Mouse (Mus musculus): ENCODE results near the gene Brip1. TPM values are rescaled to one million over a fixed set of nuclear protein-coding genes. Genes with fewer than 3 reads are reported as not detected.

Brip1 gene
- total and polyA plus RNA-seq, 2 experiments, result 0.17 to 2.0 TPM

DNA sequence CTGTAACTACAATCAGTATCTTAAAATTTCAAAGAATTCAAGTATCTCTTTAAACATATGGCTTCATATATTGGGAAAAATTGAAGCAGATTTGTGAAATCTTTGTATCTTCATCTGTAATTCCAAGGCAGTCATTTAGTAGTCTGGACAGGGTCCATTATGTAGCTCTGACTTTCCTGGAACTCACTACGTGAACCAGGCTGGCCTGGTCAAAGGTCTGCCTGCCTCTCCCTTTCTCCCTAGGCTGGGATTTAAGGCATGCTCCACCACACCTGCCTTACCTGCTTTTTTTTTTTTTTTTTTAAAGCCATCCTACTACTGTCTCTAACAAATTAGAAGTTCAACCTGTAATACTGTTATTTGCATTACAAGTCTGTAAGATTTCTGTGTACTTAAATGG lies 10.8 kb upstream of the Brip1 start:
- Histone ChIP-seq H3K27me3 (ENCODE audit: control insufficient read depth, insufficient read depth, low read length) (no peaks in the 10 kb centered on the region), H3K79me2 (ENCODE audit: control insufficient read depth, insufficient read depth, low read length) (no peaks in the 10 kb centered on the region), H3K9ac (ENCODE audit: low read depth, low read length) (no peak overlapping the region), H3K27ac (replicated peaks; ENCODE audit: insufficient read depth, low read depth, low read length) (no peak overlapping the region), H3K4me1 (ENCODE audit: control insufficient read depth, insufficient read depth, low read length) (no peaks in the 10 kb centered on the region; the same call in 1 of the 2 replicates), H3K4me3 (ENCODE audit: insufficient read depth, low read depth, low read length) (no peak overlapping the region), H3K36me3 (ENCODE audit: control insufficient read depth, insufficient read depth, low read length) (peaks cover 18% of the 10 kb centered on the region)
- peak; percentile 66 for DNase-seq (ENCODE audit: extremely low read depth, low read depth, low spot score)
- TF ChIP-seq POLR2A (IDR thresholded peaks at IDR 0.05; ENCODE audit: extremely low read depth, insufficient read depth, low read length) (no peak), CTCF (IDR thresholded peaks at IDR 0.05; ENCODE audit: low read depth, low read length) (no peak)
- WGBS, result 6% methylated on average over 1 of the region's 1 CpGs

DNA sequence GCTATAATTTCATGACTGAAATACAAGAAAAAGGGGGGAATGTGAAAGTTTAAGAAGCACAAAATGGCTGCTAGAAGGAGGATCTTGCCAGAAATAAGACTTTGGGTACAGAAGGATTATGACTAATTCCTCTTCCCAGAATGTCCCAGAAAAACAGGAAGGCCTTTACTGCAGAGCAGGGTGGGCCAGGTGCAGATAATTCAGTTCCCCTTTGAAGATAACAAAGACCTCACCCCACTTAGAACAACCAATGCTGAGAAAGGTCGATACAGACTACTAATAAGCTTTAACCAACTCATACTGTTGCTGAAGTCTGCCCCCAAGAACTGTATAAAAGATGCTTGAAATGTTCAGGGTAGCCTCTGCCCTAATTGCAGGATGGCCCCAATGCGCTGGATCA lies 8.1 kb upstream of the Brip1 start:
- Histone ChIP-seq H3K27ac (replicated peaks; ENCODE audit: insufficient read depth, low read depth, low read length) (no peak overlapping the region), H3K4me1 (ENCODE audit: control insufficient read depth, insufficient read depth, low read length) (no peaks in the 10 kb centered on the region; the same call in 1 of the 2 replicates), H3K9ac (ENCODE audit: low read depth, low read length) (no peak overlapping the region), H3K27me3 (ENCODE audit: control insufficient read depth, insufficient read depth, low read length) (no peaks in the 10 kb centered on the region), H3K79me2 (ENCODE audit: control insufficient read depth, insufficient read depth, low read length) (no peaks in the 10 kb centered on the region; the same call in 1 of the 2 replicates), H3K4me3 (ENCODE audit: insufficient read depth, low read depth, low read length) (no peak overlapping the region), H3K36me3 (ENCODE audit: control insufficient read depth, insufficient read depth, low read length) (peaks cover 12% of the 10 kb centered on the region)
- TF ChIP-seq POLR2A (IDR thresholded peaks at IDR 0.05; ENCODE audit: extremely low read depth, insufficient read depth, low read length) (no peak), CTCF (IDR thresholded peaks at IDR 0.05; ENCODE audit: low read depth, low read length) (no peak)
- WGBS, result 89% methylated on average over 2 of the region's 2 CpGs
- DNase-seq (ENCODE audit: extremely low read depth, low read depth, low spot score), result no peak

DNA sequence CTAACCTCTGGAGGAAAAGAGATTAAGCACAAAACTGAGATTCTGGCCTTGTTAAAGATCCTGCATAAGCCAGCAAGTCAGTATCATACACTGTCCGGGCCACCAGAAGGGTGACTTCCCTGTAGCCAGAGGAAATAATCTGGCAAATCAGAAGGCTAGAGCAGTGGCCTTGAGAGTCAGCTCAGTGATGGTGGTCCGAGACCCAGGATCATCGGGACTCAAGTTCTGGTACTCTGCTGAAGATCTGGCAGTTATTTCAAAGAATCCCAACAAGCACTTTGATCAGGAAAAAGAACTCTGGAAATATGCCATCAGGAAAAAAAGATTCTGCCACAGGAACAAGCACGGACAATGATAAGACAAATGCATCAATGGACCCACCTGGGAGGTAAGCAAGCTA lies 4.9 kb upstream of the Brip1 start:
- TF ChIP-seq CTCF (IDR thresholded peaks at IDR 0.05; ENCODE audit: low read depth, low read length) (no peak), POLR2A (IDR thresholded peaks at IDR 0.05; ENCODE audit: extremely low read depth, insufficient read depth, low read length) (no peak)
- H3K36me3 ChIP-seq (ENCODE audit: control insufficient read depth, insufficient read depth, low read length), result peaks cover 8% of the 10 kb centered on the region; the same call in 1 of the 2 replicates
- no peak for DNase-seq (ENCODE audit: extremely low read depth, low read depth, low spot score)
- H3K79me2 ChIP-seq (ENCODE audit: control insufficient read depth, insufficient read depth, low read length), result no peaks in the 10 kb centered on the region; the same call in 1 of the 2 replicates
- no peak overlapping the region for H3K4me3 ChIP-seq (ENCODE audit: insufficient read depth, low read depth, low read length)
- no peaks in the 10 kb centered on the region for H3K27me3 ChIP-seq (ENCODE audit: control insufficient read depth, insufficient read depth, low read length)
- 86% methylated on average over 4 of the region's 4 CpGs for WGBS
- H3K4me1 ChIP-seq (ENCODE audit: control insufficient read depth, insufficient read depth, low read length), result peaks cover 4% of the 10 kb centered on the region; the same call in 1 of the 2 replicates
- H3K9ac ChIP-seq (ENCODE audit: low read depth, low read length), result no peak overlapping the region
- H3K27ac ChIP-seq (replicated peaks; ENCODE audit: insufficient read depth, low read depth, low read length), result no peak overlapping the region

DNA sequence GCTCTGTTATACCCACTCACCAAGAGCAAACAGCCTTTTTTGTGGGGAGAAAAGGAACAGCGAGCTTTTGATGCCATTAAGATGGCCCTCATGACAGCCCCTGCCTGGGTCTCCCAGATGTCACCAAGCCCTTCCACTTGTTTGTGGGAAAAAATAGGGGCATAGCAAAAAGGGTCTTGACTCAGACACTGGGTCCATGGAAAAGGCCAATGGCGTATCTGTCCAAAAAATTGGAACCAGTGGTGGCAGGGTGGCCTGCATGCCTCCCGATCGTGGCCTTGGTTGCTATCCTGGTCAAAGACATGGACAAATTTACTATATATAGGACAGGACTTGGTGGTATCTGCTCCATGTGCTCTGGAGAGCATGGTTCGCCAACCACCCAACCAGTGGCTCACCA lies 4.0 kb upstream of the Brip1 start:
- Histone ChIP-seq H3K9ac (ENCODE audit: low read depth, low read length) (no peak overlapping the region), H3K36me3 (ENCODE audit: control insufficient read depth, insufficient read depth, low read length) (peaks cover 8% of the 10 kb centered on the region; the same call in 1 of the 2 replicates), H3K4me1 (ENCODE audit: control insufficient read depth, insufficient read depth, low read length) (peaks cover 4% of the 10 kb centered on the region; the same call in 1 of the 2 replicates), H3K27me3 (ENCODE audit: control insufficient read depth, insufficient read depth, low read length) (no peaks in the 10 kb centered on the region), H3K27ac (replicated peaks; ENCODE audit: insufficient read depth, low read depth, low read length) (no peak overlapping the region), H3K79me2 (ENCODE audit: control insufficient read depth, insufficient read depth, low read length) (no peaks in the 10 kb centered on the region; the same call in 1 of the 2 replicates), H3K4me3 (ENCODE audit: insufficient read depth, low read depth, low read length) (no peak overlapping the region)
- WGBS, result 98% methylated on average over 5 of the region's 5 CpGs
- TF ChIP-seq CTCF (IDR thresholded peaks at IDR 0.05; ENCODE audit: low read depth, low read length) (no peak), POLR2A (IDR thresholded peaks at IDR 0.05; ENCODE audit: extremely low read depth, insufficient read depth, low read length) (no peak)
- no peak for DNase-seq (ENCODE audit: extremely low read depth, low read depth, low spot score)

DNA sequence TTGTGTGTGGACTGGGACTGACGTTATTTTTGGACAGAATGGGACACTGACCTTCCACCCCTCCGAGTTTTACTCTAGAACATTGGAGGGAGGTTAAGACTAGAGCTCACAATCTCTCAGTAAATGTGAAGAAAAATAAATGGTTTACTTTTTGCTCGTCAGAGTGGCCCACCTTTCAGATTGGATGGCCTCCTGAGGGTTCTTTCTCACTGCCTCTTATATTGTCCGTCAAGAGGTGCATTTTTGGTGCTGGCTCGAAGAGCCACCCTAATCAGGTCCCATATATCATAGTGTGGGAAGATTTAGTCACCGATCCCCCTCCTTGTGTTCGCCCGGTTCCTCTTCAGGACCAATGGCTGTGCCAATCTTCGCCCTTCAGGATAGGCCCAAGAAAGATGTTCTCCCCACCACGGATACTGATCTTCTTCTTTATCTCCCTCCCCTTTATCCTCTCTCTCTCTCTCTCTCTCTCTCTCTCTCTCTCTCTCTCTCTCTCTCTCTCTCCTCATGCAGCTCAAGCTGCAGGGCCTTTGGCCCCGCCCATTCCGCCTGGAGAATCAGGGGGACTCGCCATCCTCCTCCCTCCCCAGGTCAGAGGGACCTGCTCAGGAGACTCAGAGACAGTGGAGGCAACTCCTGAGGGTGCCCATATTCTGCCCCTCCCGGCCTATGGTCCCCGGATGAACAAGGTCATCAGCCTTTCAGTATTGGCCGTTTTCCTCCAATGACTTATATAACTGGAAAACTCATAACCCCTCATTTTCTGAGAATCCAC lies 1.1 kb upstream of the Brip1 start:
- Histone ChIP-seq H3K79me2 (ENCODE audit: control insufficient read depth, insufficient read depth, low read length) (no peaks in the 10 kb centered on the region; the same call in 1 of the 2 replicates), H3K27me3 (ENCODE audit: control insufficient read depth, insufficient read depth, low read length) (no peaks in the 10 kb centered on the region), H3K36me3 (ENCODE audit: control insufficient read depth, insufficient read depth, low read length) (peaks cover 2% of the 10 kb centered on the region; the same call in 1 of the 2 replicates), H3K4me1 (ENCODE audit: control insufficient read depth, insufficient read depth, low read length) (peaks cover 4% of the 10 kb centered on the region; the same call in 1 of the 2 replicates), H3K27ac (replicated peaks; ENCODE audit: insufficient read depth, low read depth, low read length) (peak overlapping the region; percentile 75), H3K4me3 (ENCODE audit: insufficient read depth, low read depth, low read length) (peak overlapping the region; percentile 70), H3K9ac (ENCODE audit: low read depth, low read length) (peak overlapping the region; percentile 65)
- WGBS, result 18% methylated on average over 16 of the region's 16 CpGs
- TF ChIP-seq CTCF (IDR thresholded peaks at IDR 0.05; ENCODE audit: low read depth, low read length) (no peak), POLR2A (IDR thresholded peaks at IDR 0.05; ENCODE audit: extremely low read depth, insufficient read depth, low read length) (no peak)
- peak; percentile 13 for DNase-seq (ENCODE audit: extremely low read depth, low read depth, low spot score)
